Mouse (Mus musculus): ENCODE measurements around the gene Lamb3. TPM values are rescaled to one million over a fixed set of nuclear protein-coding genes. Genes with fewer than 3 reads are reported as not detected.
"Not testable (repeated sequence)": the region's sequence is repeated elsewhere in the genome, so short reads cannot be mapped to it uniquely, and the experiment has no call there.

Gene Lamb3
- polyA plus RNA-seq, 1 experiment from 2014 or later: 9.6 TPM

DNA sequence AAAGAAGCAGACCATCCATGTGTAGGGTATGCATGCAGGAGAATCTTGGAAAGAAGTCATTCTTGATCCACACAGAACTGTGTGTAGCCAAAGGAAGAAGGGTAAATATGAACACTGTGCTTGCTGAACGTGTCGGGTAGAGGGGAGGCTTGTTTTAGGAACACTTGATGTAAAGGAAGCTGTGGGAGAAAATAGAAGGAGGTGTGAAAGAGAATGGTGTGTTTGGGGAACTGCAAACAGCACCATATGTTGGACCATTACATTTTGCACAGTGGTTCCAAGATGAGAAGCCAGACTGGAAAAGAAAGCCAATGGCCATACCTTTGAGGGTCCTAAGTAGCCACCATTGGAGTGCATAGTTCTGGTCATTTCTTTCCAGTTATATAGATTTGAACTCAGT lies 42.5 kb downstream of the Lamb3 start:
- Histone ChIP-seq H3K9me3 (replicated peaks; ENCODE audit: control insufficient read depth, low read length) (0 out of 2 replicates have a peak, but pooled peaks cover 5% of the 10 kb centered on the region), H3K4me1 (ENCODE audit: control insufficient read depth, insufficient read depth, low read length) (peaks cover 9% of the 10 kb centered on the region; the same call in 1 of the 2 replicates), H3K27me3 (ENCODE audit: control insufficient read depth, insufficient read depth, low read length) (no peaks in the 10 kb centered on the region), H3K9ac (ENCODE audit: low read length) (no peak overlapping the region), H3K4me3 (ENCODE audit: low read length) (no peak overlapping the region), H3K4me2 (ENCODE audit: low read depth, low read length) (no peak overlapping the region), H3K36me3 (ENCODE audit: control insufficient read depth, insufficient read depth) (no peaks in the 10 kb centered on the region), H3K27ac (ENCODE audit: low read length) (no peak overlapping the region)
- ATAC-seq (replicated peaks; ENCODE audit: extremely low read depth, insufficient read depth, low FRiP score): no peak
- WGBS: 86% methylated on average over 2 of the region's 2 CpGs

GRCm38 (mm10) chr1:193251386-193251785 lies 43.9 kb downstream of the Lamb3 start:
- 62% methylated on average over 7 of the region's 7 CpGs for WGBS
- no peaks in the 10 kb centered on the region for H3K36me3 ChIP-seq (ENCODE audit: control insufficient read depth, insufficient read depth)
- H3K27me3 ChIP-seq (ENCODE audit: control insufficient read depth, insufficient read depth, low read length): no peaks in the 10 kb centered on the region
- 0 out of 2 replicates have a peak, but pooled peaks cover 5% of the 10 kb centered on the region for H3K9me3 ChIP-seq (replicated peaks; ENCODE audit: control insufficient read depth, low read length)
- no peak overlapping the region for H3K27ac ChIP-seq (ENCODE audit: low read length)
- no peak overlapping the region for H3K9ac ChIP-seq (ENCODE audit: low read length)
- H3K4me1 ChIP-seq (ENCODE audit: control insufficient read depth, insufficient read depth, low read length): peaks cover 11% of the 10 kb centered on the region; the same call in 1 of the 2 replicates
- ATAC-seq (replicated peaks; ENCODE audit: extremely low read depth, insufficient read depth, low FRiP score): 0 out of 2 replicates have a peak, but pooled peaks have one; percentile 15
- no peak overlapping the region for H3K4me3 ChIP-seq (ENCODE audit: low read length)
- H3K4me2 ChIP-seq (ENCODE audit: low read depth, low read length): no peak overlapping the region

DNA sequence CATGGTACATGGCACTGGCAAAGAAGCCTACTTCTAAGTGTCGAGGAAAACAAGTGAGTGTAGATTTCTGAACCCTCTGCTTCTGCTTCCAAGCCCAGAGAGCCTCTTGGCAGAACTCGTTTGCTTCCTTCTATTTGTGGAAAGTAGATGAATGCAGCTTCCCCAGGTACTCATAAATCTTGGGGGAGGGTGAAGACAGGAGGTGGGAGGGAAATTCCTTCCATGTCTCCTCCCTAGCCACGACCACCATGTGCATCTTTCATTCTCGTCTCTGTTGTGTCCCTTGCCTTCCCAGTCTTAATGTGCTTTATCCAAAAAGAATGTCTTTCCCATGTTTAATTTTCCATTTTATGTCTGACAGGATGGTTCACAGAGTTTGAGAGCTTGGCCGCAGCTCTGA lies 45.1 kb downstream of the Lamb3 start:
- Histone ChIP-seq H3K4me3 (ENCODE audit: low read length) (no peak overlapping the region), H3K9ac (ENCODE audit: low read length) (no peak overlapping the region), H3K4me1 (ENCODE audit: control insufficient read depth, insufficient read depth, low read length) (peaks cover 15% of the 10 kb centered on the region), H3K27me3 (ENCODE audit: control insufficient read depth, insufficient read depth, low read length) (no peaks in the 10 kb centered on the region), H3K36me3 (ENCODE audit: control insufficient read depth, insufficient read depth) (no peaks in the 10 kb centered on the region), H3K4me2 (ENCODE audit: low read depth, low read length) (no peak overlapping the region), H3K27ac (ENCODE audit: low read length) (0 out of 2 replicates have a peak overlapping the region, but pooled peaks have one; percentile 24), H3K9me3 (replicated peaks; ENCODE audit: control insufficient read depth, low read length) (0 out of 2 replicates have a peak, but pooled peaks cover 5% of the 10 kb centered on the region)
- no peak for ATAC-seq (replicated peaks; ENCODE audit: extremely low read depth, insufficient read depth, low FRiP score)
- WGBS: 28% methylated on average over 5 of the region's 5 CpGs

DNA sequence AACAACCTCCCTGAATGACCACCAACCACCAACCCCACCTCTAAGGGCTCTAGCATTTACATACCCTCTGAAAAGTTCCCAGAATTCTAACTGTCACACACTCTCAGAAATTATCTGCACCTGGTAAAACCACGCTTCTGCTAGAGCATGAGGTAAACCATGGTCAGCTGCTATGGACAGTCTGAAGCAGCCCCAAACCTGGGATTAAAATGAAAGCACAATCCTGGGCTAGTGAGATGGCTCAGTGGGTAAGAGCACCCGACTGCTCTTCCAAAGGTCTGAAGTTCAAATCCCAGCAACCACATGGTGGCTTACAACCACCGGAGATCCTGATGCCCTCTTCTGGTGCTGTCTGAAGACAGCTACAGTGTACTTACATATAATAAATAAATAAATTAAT lies 46.4 kb downstream of the Lamb3 start:
- not testable (repeated sequence) for H3K9ac ChIP-seq (ENCODE audit: low read length); ATAC-seq (replicated peaks; ENCODE audit: extremely low read depth, insufficient read depth, low FRiP score); H3K9me3 ChIP-seq (replicated peaks; ENCODE audit: control insufficient read depth, low read length); H3K4me3 ChIP-seq (ENCODE audit: low read length); H3K27ac ChIP-seq (ENCODE audit: low read length); H3K27me3 ChIP-seq (ENCODE audit: control insufficient read depth, insufficient read depth, low read length); H3K36me3 ChIP-seq (ENCODE audit: control insufficient read depth, insufficient read depth); H3K4me2 ChIP-seq (ENCODE audit: low read depth, low read length)
- peaks cover 15% of the 10 kb centered on the region for H3K4me1 ChIP-seq (ENCODE audit: control insufficient read depth, insufficient read depth, low read length)
- WGBS: 69% methylated on average over 3 of the region's 3 CpGs

- H3K9me3 ChIP-seq (replicated peaks; ENCODE audit: control insufficient read depth, low read length): no peaks in the 10 kb centered on the region
- H3K9ac ChIP-seq (ENCODE audit: low read length): no peak overlapping the region
- H3K4me1 ChIP-seq (ENCODE audit: control insufficient read depth, insufficient read depth, low read length): peaks cover 15% of the 10 kb centered on the region
- no peaks in the 10 kb centered on the region for H3K36me3 ChIP-seq (ENCODE audit: control insufficient read depth, insufficient read depth)
- no peaks in the 10 kb centered on the region for H3K27me3 ChIP-seq (ENCODE audit: control insufficient read depth, insufficient read depth, low read length)
- no peak for ATAC-seq (replicated peaks; ENCODE audit: extremely low read depth, insufficient read depth, low FRiP score)
- H3K27ac ChIP-seq (ENCODE audit: low read length): no peak overlapping the region
- no peak overlapping the region for H3K4me3 ChIP-seq (ENCODE audit: low read length)
- 42% methylated on average over 8 of the region's 8 CpGs for WGBS
- no peak overlapping the region for H3K4me2 ChIP-seq (ENCODE audit: low read depth, low read length)
Measured at GRCm38 (mm10) chr1:193255032-193255431, 47.5 kb downstream of the Lamb3 start.

DNA sequence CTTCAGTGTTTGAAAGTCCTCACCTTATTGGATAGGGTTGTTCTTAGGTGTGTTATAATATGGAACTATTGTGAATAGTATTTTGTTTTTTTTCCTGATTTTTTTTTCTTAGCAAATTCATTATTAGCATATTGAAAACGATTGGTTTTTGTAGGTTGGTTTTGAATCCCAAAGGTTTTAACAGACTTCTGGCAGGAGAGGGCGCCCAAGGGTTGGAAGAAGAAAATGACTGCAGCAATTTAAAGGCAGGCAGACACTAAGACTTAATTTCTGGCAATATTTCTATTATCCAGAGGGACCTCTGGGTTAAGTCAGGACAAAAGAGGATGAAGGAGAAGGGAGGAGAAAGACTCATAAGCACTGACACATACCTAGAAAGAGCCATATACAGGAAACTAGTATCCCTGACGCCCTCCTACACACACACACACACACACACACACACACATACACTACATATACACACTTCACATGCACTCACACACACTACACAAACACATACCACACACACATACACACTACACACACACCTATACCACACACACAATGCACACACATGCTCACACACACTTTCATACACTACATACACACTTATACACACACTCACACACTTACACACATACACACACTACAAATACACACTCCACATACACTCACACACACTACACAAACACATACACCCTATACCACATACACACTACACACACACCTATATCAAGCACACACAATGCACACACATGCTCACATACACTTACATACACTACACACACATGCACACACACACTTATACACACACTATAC lies 48.2 kb downstream of the Lamb3 start:
- no peak overlapping the region for H3K27ac ChIP-seq (ENCODE audit: low read length)
- ATAC-seq (replicated peaks; ENCODE audit: extremely low read depth, insufficient read depth, low FRiP score): 0 out of 2 replicates have a peak, but pooled peaks have one; percentile 23
- H3K4me2 ChIP-seq (ENCODE audit: low read depth, low read length): no peak overlapping the region
- no peaks in the 10 kb centered on the region for H3K9me3 ChIP-seq (replicated peaks; ENCODE audit: control insufficient read depth, low read length)
- H3K27me3 ChIP-seq (ENCODE audit: control insufficient read depth, insufficient read depth, low read length): no peaks in the 10 kb centered on the region
- no peak overlapping the region for H3K4me3 ChIP-seq (ENCODE audit: low read length)
- no peaks in the 10 kb centered on the region for H3K36me3 ChIP-seq (ENCODE audit: control insufficient read depth, insufficient read depth)
- H3K4me1 ChIP-seq (ENCODE audit: control insufficient read depth, insufficient read depth, low read length): peaks cover 15% of the 10 kb centered on the region
- 29% methylated on average over 3 of the region's 3 CpGs for WGBS
- H3K9ac ChIP-seq (ENCODE audit: low read length): no peak overlapping the region

DNA sequence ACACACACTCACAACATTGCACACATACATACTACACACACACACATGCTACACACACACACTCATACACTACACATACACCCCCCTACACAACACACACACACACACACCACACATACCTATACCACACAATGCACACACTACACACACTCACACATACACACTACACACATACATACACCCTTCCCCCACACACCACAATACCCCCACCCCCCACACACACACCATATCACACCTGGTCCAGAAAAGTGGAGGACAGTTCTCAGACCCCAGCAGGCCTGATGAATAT lies 48.7 kb downstream of the Lamb3 start:
- Histone ChIP-seq H3K9me3 (replicated peaks; ENCODE audit: control insufficient read depth, low read length) (no peaks in the 10 kb centered on the region), H3K4me3 (ENCODE audit: low read length) (no peak overlapping the region), H3K36me3 (ENCODE audit: control insufficient read depth, insufficient read depth) (no peaks in the 10 kb centered on the region), H3K4me1 (ENCODE audit: control insufficient read depth, insufficient read depth, low read length) (peaks cover 15% of the 10 kb centered on the region), H3K27me3 (ENCODE audit: control insufficient read depth, insufficient read depth, low read length) (no peaks in the 10 kb centered on the region), H3K9ac (ENCODE audit: low read length) (no peak overlapping the region), H3K4me2 (ENCODE audit: low read depth, low read length) (no peak overlapping the region), H3K27ac (ENCODE audit: low read length) (no peak overlapping the region)
- no peak for ATAC-seq (replicated peaks; ENCODE audit: extremely low read depth, insufficient read depth, low FRiP score)

DNA sequence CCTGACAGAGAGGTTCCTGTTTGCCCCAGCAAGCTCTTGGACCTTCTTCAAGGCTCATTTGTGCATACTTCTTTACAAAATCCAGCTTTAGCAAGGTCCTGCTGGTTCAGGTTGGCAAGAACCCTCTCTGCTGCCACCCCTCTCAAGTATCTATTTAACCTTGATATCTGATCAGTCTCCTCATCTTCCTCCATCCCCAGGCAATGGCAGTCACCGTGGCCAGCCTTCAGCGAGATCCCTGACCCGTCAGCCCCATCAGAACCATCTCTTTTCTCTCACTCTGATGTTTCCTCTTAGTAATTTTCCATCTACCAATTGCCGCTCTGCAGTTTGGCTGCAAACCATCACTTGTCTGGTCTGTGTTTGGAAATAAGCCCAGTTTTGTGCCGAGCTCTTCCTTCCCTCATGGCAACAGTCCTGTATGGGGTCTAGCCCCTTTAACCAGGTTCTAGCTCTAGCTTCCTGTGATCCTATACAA lies 49.2 kb downstream of the Lamb3 start:
- Histone ChIP-seq H3K4me2 (ENCODE audit: low read depth, low read length) (no peak overlapping the region), H3K36me3 (ENCODE audit: control insufficient read depth, insufficient read depth) (no peaks in the 10 kb centered on the region), H3K9me3 (replicated peaks; ENCODE audit: control insufficient read depth, low read length) (no peaks in the 10 kb centered on the region), H3K27ac (ENCODE audit: low read length) (no peak overlapping the region), H3K4me1 (ENCODE audit: control insufficient read depth, insufficient read depth, low read length) (peaks cover 16% of the 10 kb centered on the region), H3K27me3 (ENCODE audit: control insufficient read depth, insufficient read depth, low read length) (no peaks in the 10 kb centered on the region), H3K4me3 (ENCODE audit: low read length) (no peak overlapping the region), H3K9ac (ENCODE audit: low read length) (no peak overlapping the region)
- WGBS: 28% methylated on average over 5 of the region's 5 CpGs
- ATAC-seq (replicated peaks; ENCODE audit: extremely low read depth, insufficient read depth, low FRiP score): no peak

GRCm38 (mm10) chr1:193259559-193259958 lies 52.1 kb downstream of the Lamb3 start:
- Histone ChIP-seq H3K27me3 (ENCODE audit: control insufficient read depth, insufficient read depth, low read length) (no peaks in the 10 kb centered on the region), H3K36me3 (ENCODE audit: control insufficient read depth, insufficient read depth) (no peaks in the 10 kb centered on the region), H3K9ac (ENCODE audit: low read length) (no peak overlapping the region), H3K9me3 (replicated peaks; ENCODE audit: control insufficient read depth, low read length) (no peaks in the 10 kb centered on the region), H3K27ac (ENCODE audit: low read length) (no peak overlapping the region), H3K4me1 (ENCODE audit: control insufficient read depth, insufficient read depth, low read length) (peaks cover 22% of the 10 kb centered on the region), H3K4me3 (ENCODE audit: low read length) (no peak overlapping the region), H3K4me2 (ENCODE audit: low read depth, low read length) (no peak overlapping the region)
- WGBS: 69% methylated on average over 9 of the region's 9 CpGs
- no peak for ATAC-seq (replicated peaks; ENCODE audit: extremely low read depth, insufficient read depth, low FRiP score)
